Mouse (Mus musculus) myocyte (in vitro differentiated cells): ENCODE data around the gene Rundc1.

Source experiments
- CEBPB ChIP-seq: IDR thresholded peaks from 2 replicates; pipeline ENCODE4 v1.6.1; 2011; ENCODE audit warnings: mild to moderate bottlenecking, moderate library complexity; ENCODE audit not compliant: poor library complexity, insufficient read depth, severe bottlenecking
- E2F4 ChIP-seq: IDR thresholded peaks from one replicate; pipeline ENCODE4 v1.6.1; 2011; ENCODE audit warnings: mild to moderate bottlenecking, control low read depth, moderate library complexity; ENCODE audit not compliant: insufficient read depth
- MAX ChIP-seq: IDR thresholded peaks from one replicate; pipeline ENCODE4 v1.6.1; 2011; ENCODE audit warnings: low read depth, mild to moderate bottlenecking, control low read depth
- MYOD1 ChIP-seq, 3 experiments: IDR thresholded peaks; one replicate each; pipeline ENCODE4 v1.6.1; 2011; ENCODE audit warnings: control low read depth in 2 of 3, low read depth in 2 of 3, mild to moderate bottlenecking in 2 of 3, moderate library complexity in 1 of 3; ENCODE audit not compliant: insufficient read length in 2 of 3, control insufficient read depth in 1 of 3
- MYOG ChIP-seq, 3 experiments: IDR thresholded peaks; one replicate each; pipeline ENCODE4 v1.6.1; 2011; ENCODE audit warnings: control low read depth in 2 of 3, low read depth in 2 of 3, mild to moderate bottlenecking in 2 of 3; ENCODE audit not compliant: insufficient read length in 2 of 3, control insufficient read depth in 1 of 3, insufficient read depth in 1 of 3
- POLR2A ChIP-seq: IDR thresholded peaks from one replicate; pipeline ENCODE4 v1.6.1; 2011; ENCODE audit warnings: low read depth, mild to moderate bottlenecking, control low read depth, moderate library complexity; ENCODE audit not compliant: insufficient read length
- POLR2AphosphoS2 ChIP-seq: IDR thresholded peaks from one replicate; pipeline ENCODE4 v1.6.1; 2011; ENCODE audit warnings: low read depth, control low read depth; ENCODE audit not compliant: insufficient read length
- SRF ChIP-seq: IDR thresholded peaks from one replicate; pipeline ENCODE4 v1.6.1; 2011; ENCODE audit warnings: low read depth; ENCODE audit not compliant: control insufficient read depth, insufficient read length
- TCF12 ChIP-seq: IDR thresholded peaks from one replicate; pipeline ENCODE4 v1.6.1; 2011; ENCODE audit warnings: mild to moderate bottlenecking, control low read depth; ENCODE audit not compliant: poor library complexity, insufficient read depth, severe bottlenecking
- TCF3 ChIP-seq: IDR thresholded peaks from one replicate; pipeline ENCODE4 v1.6.1; 2011; ENCODE audit warnings: low read depth, control low read depth; ENCODE audit not compliant: insufficient read length
- USF1 ChIP-seq: IDR thresholded peaks from one replicate; pipeline ENCODE4 v1.6.1; 2011; ENCODE audit warnings: low read depth, mild to moderate bottlenecking, control low read depth, moderate library complexity

DNA sequence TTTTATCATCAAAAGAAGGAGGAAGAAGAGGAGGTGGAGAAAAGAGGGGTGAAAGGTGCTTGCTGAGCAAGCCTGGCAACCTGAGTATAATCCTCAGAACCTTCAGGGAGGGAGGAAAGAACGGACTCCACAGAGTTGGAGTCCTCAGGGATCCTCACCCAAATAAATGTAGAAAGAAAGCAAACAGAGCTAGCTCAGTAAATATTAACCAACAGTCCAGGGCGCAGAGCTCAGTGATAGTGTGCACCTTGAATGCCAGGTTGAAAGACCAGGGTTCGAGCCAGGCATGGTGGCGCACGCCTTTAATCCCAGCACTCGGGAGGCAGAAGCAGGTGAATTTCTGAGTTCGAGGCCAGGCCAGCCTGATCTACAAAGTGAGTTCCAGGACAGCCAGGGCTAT is 30.7 kb downstream of the Rundc1 start:
- TF ChIP-seq MYOG (IDR thresholded peaks at IDR 0.05; ENCODE audit: control insufficient read depth in 1 of 3, insufficient read depth in 1 of 3, insufficient read length in 2 of 3, low read depth in 2 of 3), result no peak
- no peak for TF ChIP-seq TCF12
- TF ChIP-seq POLR2A, result no peak
- TF ChIP-seq MYOD1 (IDR thresholded peaks at IDR 0.05; ENCODE audit: control insufficient read depth in 1 of 3, insufficient read length in 2 of 3, low read depth in 2 of 3), result no peak
- TF ChIP-seq MAX, result no peak
- TF ChIP-seq CEBPB, result no peak
- no peak for TF ChIP-seq USF1
- TF ChIP-seq E2F4, result no peak
- no peak for TF ChIP-seq SRF
- no peak for TF ChIP-seq TCF3
- no peak for TF ChIP-seq POLR2AphosphoS2
